Mouse (Mus musculus): Measurements from ENCODE around the gene Fibin.

DNA sequence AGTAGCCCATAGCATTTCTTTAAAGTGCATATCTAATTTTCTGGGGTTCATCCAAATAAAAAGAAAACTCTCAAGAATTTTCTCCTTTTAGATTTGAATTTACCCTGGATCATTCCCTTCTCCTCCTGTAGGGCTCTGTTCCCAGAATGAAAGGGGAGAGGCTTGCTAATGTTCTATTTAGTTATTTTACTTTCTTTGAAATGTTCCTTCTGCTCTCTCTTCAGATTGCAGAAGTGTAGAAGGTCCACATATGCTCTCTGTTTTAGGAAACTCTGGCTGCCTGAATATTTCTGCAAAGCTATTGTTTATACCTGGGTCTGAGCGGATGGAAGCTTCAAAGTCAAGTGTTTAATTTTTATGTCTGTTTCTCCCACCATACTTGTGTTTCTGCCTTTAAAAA lies 12.5 kb upstream of the Fibin start:
- TF ChIP-seq CTCF (IDR thresholded peaks at IDR 0.05; ENCODE audit: low read depth, low read length), result no peak
- TF ChIP-seq POLR2A (IDR thresholded peaks at IDR 0.05; ENCODE audit: borderline replicate concordance, low read depth, low read length), result no peak
